Mouse (Mus musculus): ENCODE results near the gene Notch4.
"Not testable (repeated sequence)": the region's sequence is repeated elsewhere in the genome, so short reads cannot be mapped to it uniquely, and the experiment has no call there.

The Notch4 gene
- long read RNA-seq, experiment 1, partial matches to known transcripts, result 0 of 1 reads
- long read RNA-seq, experiment 1, other reads (novel, unspliced or antisense), result 1 of 1 reads
- long read RNA-seq, experiment 2, partial matches to known transcripts, result 4 of 4 reads
- long read RNA-seq, experiment 2, other reads (novel, unspliced or antisense), result 0 of 4 reads

- intact Hi-C loops (cut with DNase I), result no loop called here
Observed at GRCm38 (mm10) chr17:34564003-34564421, at the start of gene Notch4. TSS of gene Notch4 (plus strand) at chr17:34564268.

GRCm38 (mm10) chr17:34516514-34516913 is 47.6 kb upstream of the Notch4 start:
- intact Hi-C loops (cut with DNase I), result no loop called here

- intact Hi-C loops (cut with DNase I), result no loop called here
Observed at GRCm38 (mm10) chr17:34517252-34517651, 46.8 kb upstream of the Notch4 start, which contains the start of gene Btnl6. TSS of gene Btnl6 (minus strand) at chr17:34517352.

- intact Hi-C loops (cut with DNase I), result no loop called here
Observed at GRCm38 (mm10) chr17:34517795-34518194, 46.3 kb upstream of the Notch4 start.

- intact Hi-C loops (cut with DNase I), result not testable (repeated sequence)
Observed at GRCm38 (mm10) chr17:34518571-34518970, 45.5 kb upstream of the Notch4 start.

GRCm38 (mm10) chr17:34519001-34519400 is 45.1 kb upstream of the Notch4 start:
- intact Hi-C loops (cut with DNase I), result no loop called here

GRCm38 (mm10) chr17:34532671-34533070 is 31.4 kb upstream of the Notch4 start:
- intact Hi-C loops (cut with DNase I), result no loop called here

GRCm38 (mm10) chr17:34543567-34543966 is 20.5 kb upstream of the Notch4 start:
- intact Hi-C loops (cut with DNase I), result not testable (repeated sequence)

- intact Hi-C loops (cut with DNase I), result no loop called here
Observed at GRCm38 (mm10) chr17:34546797-34547196, 17.3 kb upstream of the Notch4 start.

- intact Hi-C loops (cut with DNase I), result no loop called here
Observed at GRCm38 (mm10) chr17:34547601-34548000, 16.5 kb upstream of the Notch4 start.

- intact Hi-C loops (cut with DNase I), result no loop called here
Observed at GRCm38 (mm10) chr17:34549156-34549555, 14.9 kb upstream of the Notch4 start.

- intact Hi-C loops (cut with DNase I), result no loop called here
Observed at GRCm38 (mm10) chr17:34549843-34550242, 14.2 kb upstream of the Notch4 start.

GRCm38 (mm10) chr17:34555483-34555882 is 8.6 kb upstream of the Notch4 start:
- intact Hi-C loops (cut with DNase I), result loop anchor here (2.0 to 5.0 kb wide), 2 partner anchors 62 to 115 kb away; partner anchors contain the start of gene Egfl8

GRCm38 (mm10) chr17:34556406-34556805 is 7.7 kb upstream of the Notch4 start:
- intact Hi-C loops (cut with DNase I), result loop anchor here (5.0 kb wide), 1 partner anchor 61 kb away; the partner anchor contains the start of gene Egfl8

GRCm38 (mm10) chr17:34557411-34557810 is 6.7 kb upstream of the Notch4 start:
- intact Hi-C loops (cut with DNase I), result loop anchor here (5.0 kb wide), 1 partner anchor 60 kb away; the partner anchor contains the start of gene Egfl8

GRCm38 (mm10) chr17:34559116-34559515 is 5.0 kb upstream of the Notch4 start:
- intact Hi-C loops (cut with DNase I), result loop anchor here (5.0 kb wide), 1 partner anchor 58 kb away; the partner anchor contains the start of gene Egfl8

- intact Hi-C loops (cut with DNase I), result loop anchor here (5.0 kb wide), 1 partner anchor 57 kb away; the partner anchor contains the start of gene Egfl8
Observed at GRCm38 (mm10) chr17:34559895-34560294, 4.2 kb upstream of the Notch4 start.

GRCm38 (mm10) chr17:34560438-34560837 is 3.6 kb upstream of the Notch4 start:
- intact Hi-C loops (cut with DNase I), result no loop called here

- intact Hi-C loops (cut with DNase I), result no loop called here
Observed at GRCm38 (mm10) chr17:34561200-34561599, 2.9 kb upstream of the Notch4 start.

- intact Hi-C loops (cut with DNase I), result no loop called here
Observed at GRCm38 (mm10) chr17:34562595-34562994, 1.5 kb upstream of the Notch4 start.

GRCm38 (mm10) chr17:34563354-34563753 is 714 bp upstream of the Notch4 start:
- intact Hi-C loops (cut with DNase I), result no loop called here

GRCm38 (mm10) chr17:34564796-34565195 is 728 bp downstream of the Notch4 start:
- intact Hi-C loops (cut with DNase I), result no loop called here

GRCm38 (mm10) chr17:34567311-34567710 is 3.2 kb downstream of the Notch4 start:
- intact Hi-C loops (cut with DNase I), result no loop called here
